Mouse (Mus musculus): ENCODE data around the gene Uspl1.

DNA sequence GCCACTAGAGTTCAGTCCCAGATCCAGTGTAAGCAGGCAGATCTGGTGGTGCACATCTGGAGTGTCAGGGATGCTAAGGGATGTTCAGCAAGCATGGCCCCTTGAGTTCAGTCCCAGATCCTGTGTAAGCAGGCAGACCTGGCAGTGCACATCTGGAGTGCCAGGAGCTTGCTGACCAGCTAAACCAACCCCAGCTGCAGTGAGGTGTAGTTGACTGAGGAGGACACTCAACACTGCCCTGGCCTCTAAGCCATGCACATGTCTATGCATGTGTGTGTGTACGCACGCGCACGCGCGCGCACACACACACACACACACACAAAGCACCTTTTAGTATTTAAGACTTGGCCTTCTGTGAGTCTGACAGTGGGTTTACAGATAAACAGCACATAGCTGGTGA, 31.4 kb downstream of the Uspl1 start:
- TF ChIP-seq CTCF (IDR thresholded peaks at IDR 0.05; ENCODE audit: low read depth): no peak
- TF ChIP-seq EP300 (optimal IDR thresholded peaks at IDR 0.05): no peak

All from stomach, postnatal 0 days (tissue).